Mouse (Mus musculus) subcutaneous adipose tissue, adult 2 months (tissue): Measurements from ENCODE around the gene Gm5771. TPM values are rescaled to one million over a fixed set of nuclear protein-coding genes. Genes with fewer than 3 reads are reported as not detected.

ENCODE experiments used
- polyA plus RNA-seq: library from polyadenylated mRNA; depleted of rRNA; stranded (reverse); fragments of >200 nt; gene quantifications from 2 replicates; pipeline ENCODE4 v1.2.3, GENCODE M21; 2012; ENCODE audit warnings: low replicate concordance; rRNA removed

Gene Gm5771
- polyA plus RNA-seq, result not detected in 2 replicates

DNA sequence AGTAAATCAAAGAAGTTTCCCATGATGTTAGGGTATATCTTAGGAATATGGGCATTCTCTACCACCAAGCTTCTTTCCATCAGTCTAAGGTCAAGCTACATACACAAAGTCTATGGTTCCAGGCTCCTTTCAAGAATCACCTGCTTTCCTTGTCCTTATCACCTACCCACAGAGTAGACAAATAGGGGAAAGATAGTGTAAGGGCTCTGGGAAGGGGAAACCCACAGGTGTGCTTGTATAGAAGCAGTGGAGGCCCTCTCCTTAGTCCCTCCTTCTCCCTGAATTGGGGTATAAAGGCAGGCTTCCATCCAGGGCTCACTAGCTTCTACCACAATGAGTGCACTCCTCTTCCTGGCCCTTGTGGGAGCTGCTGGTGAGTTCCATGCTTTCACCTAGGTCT is at the start of gene Gm5771:
TSS of gene Gm5771 (plus strand) at position 301 of the 400 bp plus-strand sequence.

DNA sequence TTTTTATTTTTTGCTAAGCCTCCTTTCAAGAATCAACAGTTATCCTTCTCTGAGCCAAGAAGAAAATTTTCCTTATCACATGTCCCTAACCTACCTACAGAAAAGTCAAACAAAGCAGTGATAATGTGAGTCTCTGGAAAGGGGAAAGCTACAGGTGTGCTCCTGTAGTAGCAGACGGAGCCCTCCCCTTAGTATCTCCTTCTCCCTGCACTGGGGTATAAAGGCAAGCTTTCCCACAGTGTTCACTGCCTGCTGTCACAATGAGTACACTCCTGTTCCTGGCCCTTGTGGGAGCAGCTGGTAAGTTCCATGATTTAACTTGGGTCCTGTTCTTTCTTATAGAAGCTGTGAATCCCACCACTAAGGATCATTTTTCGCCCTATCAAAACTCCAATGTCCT is 38.2 kb upstream of the Gm5771 start, which contains the start of gene Try10:
TSS of gene Try10 (plus strand) at position 174 of the 400 bp plus-strand sequence.

DNA sequence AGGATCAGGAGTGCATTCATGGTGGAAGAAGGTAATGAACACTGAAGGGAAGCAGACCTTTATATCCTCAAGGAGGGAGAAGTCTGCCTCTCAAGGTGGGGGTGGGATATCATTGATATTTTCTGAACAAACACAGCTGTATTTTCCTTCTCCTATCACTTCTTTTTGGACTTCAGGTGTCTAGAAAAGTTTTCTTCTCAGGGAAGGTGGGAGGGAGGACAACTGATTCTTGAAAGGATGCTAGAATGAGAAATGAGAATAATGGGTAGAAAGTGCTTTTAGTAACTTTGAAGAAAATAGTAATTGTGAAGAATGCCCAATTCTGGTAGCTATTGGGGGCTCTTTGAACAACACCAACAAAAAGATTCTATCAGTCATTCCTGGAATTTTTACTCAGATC is 14.6 kb upstream of the Gm5771 start, which contains the start of gene Prss3:
TSS of gene Prss3 (minus strand) at position 101 of the 400 bp plus-strand sequence.

DNA sequence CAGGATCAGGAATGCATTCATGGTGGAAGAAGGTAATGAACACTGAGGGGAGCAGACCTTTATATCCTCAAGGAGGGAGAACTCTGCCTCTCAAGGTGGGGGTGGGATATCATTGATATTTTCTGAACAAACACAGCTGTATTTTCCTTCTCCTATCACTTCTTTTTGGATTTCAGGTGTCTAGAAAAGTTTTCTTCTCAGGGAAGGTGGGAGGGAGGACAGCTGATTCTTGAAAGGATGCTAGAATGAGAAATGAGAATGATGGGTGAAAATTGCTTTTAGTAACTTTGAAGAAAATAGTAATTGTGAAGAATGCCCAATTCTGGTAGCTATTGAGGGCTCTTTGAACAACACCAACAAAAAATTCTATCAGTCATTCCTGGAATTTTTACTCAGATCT is 53.9 kb downstream of the Gm5771 start, which contains the start of gene Gm10334:
TSS of gene Gm10334 (minus strand) at position 101 of the 400 bp plus-strand sequence.

Other genes starting within 250 kb of the Gm5771 start
- gene Try4, start 90.1 kb upstream of the Gm5771 start, polyA plus RNA-seq, result 0.40 and 1.3 TPM in 2 replicates
- gene Try5, start 75.5 kb upstream of the Gm5771 start, polyA plus RNA-seq, result 0.40 and 0.60 TPM in 2 replicates
- not detected in 2 replicates for gene Try10, start 38.3 kb upstream of the Gm5771 start, polyA plus RNA-seq
- gene Prss3, start 14.7 kb upstream of the Gm5771 start, polyA plus RNA-seq, result not detected in 2 replicates
- gene Gm10334, start 53.8 kb downstream of the Gm5771 start, polyA plus RNA-seq, result not detected in 2 replicates
- not detected in 2 replicates for gene Prss1, start 66.6 kb downstream of the Gm5771 start, polyA plus RNA-seq
- gene Prss2, start 129.4 kb downstream of the Gm5771 start, polyA plus RNA-seq, result 0.47 and 1.3 TPM in 2 replicates
- gene Ephb6, start 213.1 kb downstream of the Gm5771 start, polyA plus RNA-seq, result 17.4 and 19.3 TPM in 2 replicates
- 0.07 and 6.4 TPM in 2 replicates for gene Trpv6, start 244.0 kb downstream of the Gm5771 start, polyA plus RNA-seq